Mouse (Mus musculus) stomach, postnatal 0 days (tissue): Measurements from ENCODE around the gene Trak2.

Source experiments
- CTCF ChIP-seq: IDR thresholded peaks from 2 replicates; pipeline ENCODE4 v1.5.1; 2016; ENCODE audit warnings: antibody characterized with exemption, low read depth, mild to moderate bottlenecking, moderate library complexity
- EP300 ChIP-seq: optimal IDR thresholded peaks from 2 replicates; pipeline ENCODE3; 2016; ENCODE audit warnings: antibody characterized with exemption

- TF ChIP-seq CTCF = no peak
- TF ChIP-seq EP300 = no peak
These were observed 15.3 kb downstream of the Trak2 start for GRCm38 (mm10) chr1:58957931-58958330.
